ENCODE assay signal across 8 mouse cellular contexts in the genomic region with DNA sequence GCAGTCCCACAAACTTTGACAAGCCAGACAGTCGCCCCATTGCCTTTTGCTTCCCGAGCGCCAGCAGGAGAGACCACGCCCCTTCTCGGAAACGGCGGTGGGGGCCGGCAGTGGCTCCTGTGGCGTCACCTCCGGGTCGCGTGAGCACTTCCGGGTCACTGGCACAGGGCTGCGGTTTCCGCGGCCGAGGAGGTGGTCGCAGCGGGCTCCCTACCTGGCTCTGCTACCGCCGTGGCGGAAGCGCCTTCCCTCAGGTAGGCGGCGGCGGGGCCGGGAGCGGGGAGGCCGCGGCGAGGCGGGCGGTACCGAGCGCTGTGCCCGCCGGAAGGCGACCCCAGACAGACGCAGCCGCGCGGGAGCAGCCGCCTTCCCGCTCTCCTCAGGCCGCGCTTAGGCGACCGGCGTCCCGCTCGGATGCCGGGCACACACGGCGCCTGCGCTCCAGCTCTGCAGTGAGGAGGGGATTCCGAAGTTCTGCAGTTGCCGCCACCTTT. TPM values are rescaled to one million over a fixed set of nuclear protein-coding genes. Genes with fewer than 3 reads are reported as not detected.
DNase-seq lines count a peak whose midpoint lies in the region; ATAC-seq and TF ChIP-seq lines count a peak whose summit lies in the region.

A gene (plus strand): TSS at position 143 of the 494 bp plus-strand sequence.

- no peaks in the 10 kb centered on the region for H3K27me3 ChIP-seq in erythroblast, embryonic 14.5 days (ENCODE audit: control insufficient read depth)
- no peaks in the 10 kb centered on the region for H3K27me3 ChIP-seq in heart, embryonic 12.5 days (replicated peaks)
- no peaks in the 10 kb centered on the region for H3K27me3 ChIP-seq in kidney, postnatal 0 days (ENCODE audit: insufficient read depth, low read length)
- no peaks in the 10 kb centered on the region for H3K27me3 ChIP-seq in liver, embryonic 11.5 days (replicated peaks; ENCODE audit: control insufficient read depth, insufficient read depth, low read length)
- H3K27me3 ChIP-seq in stomach, embryonic 14.5 days (ENCODE audit: control insufficient read depth, insufficient read depth, low read length): no peaks in the 10 kb centered on the region

- TF ChIP-seq CTCF in brain, embryonic 14.5 days (IDR thresholded peaks at IDR 0.05; ENCODE audit: borderline replicate concordance, extremely low read depth, insufficient read depth, insufficient read length): no peak
- no peak for TF ChIP-seq CTCF in kidney, postnatal 0 days (IDR thresholded peaks at IDR 0.05; ENCODE audit: low read depth)

- H3K36me3 ChIP-seq in erythroblast, embryonic 14.5 days (ENCODE audit: control insufficient read depth): peaks cover 71% of the 10 kb centered on the region
- H3K36me3 ChIP-seq in heart, embryonic 12.5 days: peaks cover 30% of the 10 kb centered on the region
- peaks cover 23% of the 10 kb centered on the region for H3K36me3 ChIP-seq in kidney, postnatal 0 days (ENCODE audit: insufficient read depth, low read length)
- H3K36me3 ChIP-seq in liver, embryonic 11.5 days (ENCODE audit: control insufficient read depth, insufficient read depth, low read length): peaks cover 8% of the 10 kb centered on the region; the same call in 1 of the 2 replicates
- H3K36me3 ChIP-seq in stomach, embryonic 14.5 days (ENCODE audit: control insufficient read depth, insufficient read depth, low read length): peaks cover 37% of the 10 kb centered on the region

- H3K27ac ChIP-seq in heart, embryonic 12.5 days (ENCODE audit: poor library complexity, severe bottlenecking): peak within 1 kb of the TSS; percentile 90
- H3K27ac ChIP-seq in kidney, postnatal 0 days: peak within 1 kb of the TSS; percentile 89
- peak within 1 kb of the TSS; percentile 94 for H3K27ac ChIP-seq in liver, embryonic 11.5 days (ENCODE audit: low read depth, low read length)
- peak within 1 kb of the TSS; percentile 92 for H3K27ac ChIP-seq in stomach, embryonic 14.5 days (ENCODE audit: low read length)

- H3K9ac ChIP-seq in heart, embryonic 12.5 days: peak within 1 kb of the TSS; percentile 93
- H3K9ac ChIP-seq in kidney, postnatal 0 days (ENCODE audit: low read depth, low read length): peak within 1 kb of the TSS; percentile 86
- H3K9ac ChIP-seq in liver, embryonic 11.5 days (ENCODE audit: low read depth, low read length): peak within 1 kb of the TSS; percentile 87
- peak within 1 kb of the TSS; percentile 90 for H3K9ac ChIP-seq in stomach, embryonic 14.5 days (replicated peaks; ENCODE audit: low read depth, low read length)

- H3K4me2 ChIP-seq in heart, embryonic 12.5 days: peak within 1 kb of the TSS; percentile 80
- peak within 1 kb of the TSS; percentile 74 for H3K4me2 ChIP-seq in kidney, postnatal 0 days (ENCODE audit: low read length)
- H3K4me2 ChIP-seq in liver, embryonic 11.5 days: peak within 1 kb of the TSS; percentile 75
- peak within 1 kb of the TSS; percentile 68 for H3K4me2 ChIP-seq in stomach, embryonic 14.5 days (replicated peaks; ENCODE audit: low read depth, low read length)

- TF ChIP-seq POLR2A in brain, embryonic 14.5 days (IDR thresholded peaks at IDR 0.05; ENCODE audit: borderline replicate concordance, extremely low read depth, insufficient read depth, insufficient read length, poor library complexity, severe bottlenecking): peak; percentile 92

- 1% methylated on average over 57 of the region's 57 CpGs for WGBS in heart, embryonic 12.5 days
- WGBS in kidney, postnatal 0 days: 2% methylated on average over 57 of the region's 57 CpGs
- 1% methylated on average over 57 of the region's 57 CpGs for WGBS in liver, embryonic 11.5 days
- under 1% methylated on average over 55 of the region's 57 CpGs for WGBS in stomach, embryonic 14.5 days

- H3K9me3 ChIP-seq in erythroblast, embryonic 14.5 days (ENCODE audit: control insufficient read depth, low read length): no peaks in the 10 kb centered on the region
- no peaks in the 10 kb centered on the region for H3K9me3 ChIP-seq in heart, embryonic 12.5 days (replicated peaks)
- H3K9me3 ChIP-seq in kidney, postnatal 0 days (replicated peaks; ENCODE audit: low read length): no peaks in the 10 kb centered on the region
- no peaks in the 10 kb centered on the region for H3K9me3 ChIP-seq in liver, embryonic 11.5 days (ENCODE audit: control insufficient read depth, low read length)
- H3K9me3 ChIP-seq in stomach, embryonic 14.5 days (ENCODE audit: control insufficient read depth, low read depth, low read length): no peaks in the 10 kb centered on the region

- peak within 1 kb of the TSS; percentile 78 for H3K4me3 ChIP-seq in erythroblast, embryonic 14.5 days (replicated peaks)
- peak within 1 kb of the TSS; percentile 91 for H3K4me3 ChIP-seq in heart, embryonic 12.5 days
- H3K4me3 ChIP-seq in kidney, postnatal 0 days (replicated peaks; ENCODE audit: low read depth, low read length): peak within 1 kb of the TSS; percentile 74
- H3K4me3 ChIP-seq in liver, embryonic 11.5 days (ENCODE audit: low read depth, low read length): peak within 1 kb of the TSS; percentile 87
- H3K4me3 ChIP-seq in stomach, embryonic 14.5 days (ENCODE audit: low read depth, low read length): peak within 1 kb of the TSS; percentile 92

- peaks cover 61% of the 10 kb centered on the region for H3K4me1 ChIP-seq in erythroblast, embryonic 14.5 days (ENCODE audit: control insufficient read depth)
- peaks cover 17% of the 10 kb centered on the region for H3K4me1 ChIP-seq in heart, embryonic 12.5 days (replicated peaks)
- peaks cover 9% of the 10 kb centered on the region for H3K4me1 ChIP-seq in kidney, postnatal 0 days (replicated peaks; ENCODE audit: insufficient read depth, low read length)
- H3K4me1 ChIP-seq in liver, embryonic 11.5 days (replicated peaks; ENCODE audit: control insufficient read depth, insufficient read depth, low read length): peaks cover 17% of the 10 kb centered on the region
- H3K4me1 ChIP-seq in stomach, embryonic 14.5 days (ENCODE audit: control insufficient read depth, insufficient read depth, low read length): peaks cover 6% of the 10 kb centered on the region; the same call in 1 of the 2 replicates

- peak; percentile 97 for ATAC-seq in heart, embryonic 12.5 days (ENCODE audit: insufficient number of reproducible peaks, low FRiP score)
- peak; percentile 95 for ATAC-seq in kidney, postnatal 0 days (replicated peaks; ENCODE audit: low FRiP score, low read depth)
- peak; percentile 93 for ATAC-seq in liver, embryonic 11.5 days (replicated peaks; ENCODE audit: low FRiP score)
- peak; percentile 96 for ATAC-seq in stomach, embryonic 14.5 days (ENCODE audit: insufficient number of reproducible peaks, insufficient read depth, low FRiP score, low read depth)

- peak; percentile 94 for DNase-seq in B cell, adult 2 months
- peak; percentile 97 for DNase-seq in brain, embryonic 14.5 days (ENCODE audit: low read depth)
- DNase-seq in kidney, postnatal 0 days (ENCODE audit: low spot score): peak; percentile 95
- peak; percentile 92 for DNase-seq in liver, embryonic 11.5 days (ENCODE audit: low spot score)
- peak; percentile 93 for DNase-seq in naive thymus-derived CD4-positive, alpha-beta T cell, adult 2 months (ENCODE audit: low read depth)

RNA-seq across cellular contexts. Expression of the gene that starts here (rescaled TPM):
- polyA plus RNA-seq in brain, embryonic 14.5 days (2012; rRNA removed): 103 and 126 TPM in 2 replicates
- 6.1 and 9.2 TPM in 2 replicates for polyA plus RNA-seq in erythroblast, embryonic 14.5 days (2012)
- polyA plus RNA-seq in heart, embryonic 12.5 days (2016; fragmentation: Nextera tagmentation; extraction: Ambion mirVana): 148 TPM in 2 replicates
- polyA plus RNA-seq in kidney, postnatal 0 days (2015; fragmentation: Nextera tagmentation; extraction: Ambion mirVana): 210 and 211 TPM in 2 replicates
- 225 and 249 TPM in 2 replicates for polyA plus RNA-seq in liver, embryonic 11.5 days (2014; fragmentation: Nextera tagmentation; extraction: Ambion mirVana)
- polyA plus RNA-seq in stomach, embryonic 14.5 days (2014; fragmentation: Nextera tagmentation; extraction: Ambion mirVana): 207 and 215 TPM in 2 replicates

Comparison
In these comparisons a context has a peak if more than half of its experiments do, and no peak if none do; other contexts are left out.
1. Peak in every context shown above with its lines: DNase-seq, ATAC-seq, H3K4me3 ChIP-seq and H3K27ac ChIP-seq.
2. RNA of the gene that starts here (polyA plus RNA-seq): 225 to 249 TPM in liver, embryonic 11.5 days, 207 to 215 TPM in stomach, embryonic 14.5 days, 210 to 211 TPM in kidney, postnatal 0 days, 148 TPM in heart, embryonic 12.5 days and 103 to 126 TPM in brain, embryonic 14.5 days; 6.1 to 9.2 TPM in erythroblast, embryonic 14.5 days; every median in the first group is over 10 times any median in the second.